Mouse (Mus musculus) spleen, adult 2 months (tissue): ENCODE results near the gene Zfp493.

Experiments used
- CTCF ChIP-seq: fragments of 200-500 bp; IDR thresholded peaks from 2 replicates; pipeline ENCODE4 v1.5.1; 2011; ENCODE audit warnings: mild to moderate bottlenecking, inconsistent platforms; ENCODE audit not compliant: insufficient read depth, insufficient read length, insufficient replicate concordance; ENCODE audit errors: extremely low read depth
- POLR2A ChIP-seq: fragments of 200-500 bp; IDR thresholded peaks from 2 replicates; pipeline ENCODE4 v1.6.1; 2011; ENCODE audit warnings: low read depth, low read length, inconsistent platforms

GRCm38 (mm10) chr13:67791921-67792455 is 12.5 kb downstream of the Zfp493 start:
- TF ChIP-seq CTCF, result no peak
- no peak for TF ChIP-seq POLR2A
